Mouse (Mus musculus) testis, adult 2 months (tissue): ENCODE measurements around the gene Zfp605. TPM values are rescaled to one million over a fixed set of nuclear protein-coding genes. Genes with fewer than 3 reads are reported as not detected.

Experiments used
- H3K27ac ChIP-seq: fragments of 200-500 bp; 2 replicates; pipeline ENCODE4 v1.5.1; 2012; ENCODE audit warnings: low read depth, low read length; ENCODE audit not compliant: control insufficient read depth, insufficient read depth
- H3K27me3 ChIP-seq: fragments of 200-500 bp; 2 replicates; pipeline ENCODE4 v1.6.1; 2012; ENCODE audit warnings: mild to moderate bottlenecking, low read length, moderate library complexity; ENCODE audit not compliant: control insufficient read depth, insufficient read depth
- H3K36me3 ChIP-seq: fragments of 200-500 bp; 2 replicates; pipeline ENCODE4 v1.6.1; 2012; ENCODE audit warnings: mild to moderate bottlenecking, low read length; ENCODE audit not compliant: control insufficient read depth, insufficient read depth
- H3K4me1 ChIP-seq: fragments of 200-500 bp; 2 replicates; pipeline ENCODE4 v1.6.1; 2012; ENCODE audit warnings: low read length; ENCODE audit not compliant: control insufficient read depth, insufficient read depth
- H3K4me3 ChIP-seq: fragments of 200-500 bp; 2 replicates; pipeline ENCODE4 v1.5.1; 2012; ENCODE audit warnings: low read depth, mild to moderate bottlenecking, low read length, moderate library complexity, mixed read lengths; ENCODE audit not compliant: control insufficient read depth
- CTCF ChIP-seq: fragments of 200-500 bp; IDR thresholded peaks from 2 replicates; pipeline ENCODE4 v1.5.1; 2012; ENCODE audit warnings: low read depth, mild to moderate bottlenecking, inconsistent platforms, low read length, moderate library complexity; ENCODE audit not compliant: control insufficient read depth, insufficient read depth, insufficient replicate concordance
- POLR2A ChIP-seq: fragments of 200-500 bp; IDR thresholded peaks from 2 replicates; pipeline ENCODE4 v1.6.1; 2012; ENCODE audit warnings: low read depth, mild to moderate bottlenecking, inconsistent platforms, low read length, moderate library complexity; ENCODE audit not compliant: control insufficient read depth
- polyA plus RNA-seq: library from polyadenylated mRNA; depleted of rRNA; stranded (reverse); fragments of >200 nt; gene quantifications from 2 replicates; pipeline ENCODE4 v1.2.3, GENCODE M21; 2012; rRNA removed

Gene Zfp605
- polyA plus RNA-seq, 1 experiment, result 0.25 TPM

DNA sequence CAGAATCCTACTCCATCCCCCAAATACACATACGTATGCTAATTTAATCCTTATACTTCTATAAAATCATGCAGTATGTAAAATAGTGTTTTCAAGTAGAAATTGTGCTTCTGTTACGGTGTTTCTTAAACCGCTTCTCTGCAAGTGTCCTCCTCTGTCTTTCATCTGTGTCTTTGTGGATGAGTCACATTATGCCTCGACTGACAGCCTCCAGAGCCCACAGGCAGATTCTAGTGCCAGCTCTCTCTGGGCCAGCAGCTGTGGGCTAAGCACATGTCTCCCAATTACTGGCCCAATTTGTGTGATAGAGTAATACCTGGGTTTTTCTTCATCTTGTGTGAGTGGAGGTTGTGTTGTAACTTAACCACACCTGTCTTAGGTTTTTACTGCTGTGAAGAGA is 59.5 kb downstream of the Zfp605 start:
- no peak overlapping the region for H3K4me3 ChIP-seq
- H3K4me1 ChIP-seq, result no peaks in the 10 kb centered on the region
- no peaks in the 10 kb centered on the region; the same call in 1 of the 2 replicates for H3K36me3 ChIP-seq
- H3K27me3 ChIP-seq, result no peaks in the 10 kb centered on the region
- no peak overlapping the region for H3K27ac ChIP-seq
- no peak for TF ChIP-seq CTCF
- TF ChIP-seq POLR2A, result no peak

DNA sequence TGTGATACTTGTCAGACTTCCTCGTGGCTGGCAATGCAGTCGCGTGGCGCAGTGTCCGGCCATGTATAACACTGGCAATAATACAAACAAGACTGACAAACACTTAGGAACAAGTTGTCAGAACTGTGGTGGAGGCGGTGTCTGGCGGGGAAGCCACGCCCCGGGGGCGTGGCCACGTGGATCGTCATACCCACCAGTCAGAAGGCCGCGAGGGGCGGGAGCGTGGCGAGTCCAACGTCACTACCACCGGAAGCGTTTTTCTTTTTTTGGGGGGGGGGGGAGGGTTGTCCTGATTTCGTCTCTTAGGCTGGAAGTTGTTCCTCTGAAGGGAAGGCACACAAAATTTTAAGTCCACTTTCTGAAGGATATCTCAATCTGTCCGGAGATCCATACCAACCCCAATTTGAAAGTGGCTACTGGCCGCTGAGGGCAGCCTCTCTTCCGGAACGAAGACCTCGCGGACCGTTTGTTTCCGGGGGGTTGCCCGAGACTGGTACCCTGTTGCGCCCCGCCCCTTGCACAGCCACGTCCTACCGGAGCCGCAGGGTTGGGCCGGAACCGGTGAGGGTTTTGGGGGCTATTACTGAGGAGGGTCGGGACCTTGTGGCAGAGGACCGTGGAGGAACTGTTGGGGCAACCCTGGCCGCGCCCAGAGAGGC is 66.6 kb downstream of the Zfp605 start, which contains the start of gene Golga3:
Gene Golga3 (plus strand): TSS at position 340 of the 659 bp plus-strand sequence.
- Histone ChIP-seq H3K4me1 (no peaks in the 10 kb centered on the region), H3K27ac (peak within 1 kb of the TSS; percentile 90), H3K36me3 (no peaks in the 10 kb centered on the region), H3K27me3 (no peaks in the 10 kb centered on the region), H3K4me3 (peak within 1 kb of the TSS; percentile 98)
- TF ChIP-seq CTCF (no peak), POLR2A (peak; percentile 41)

DNA sequence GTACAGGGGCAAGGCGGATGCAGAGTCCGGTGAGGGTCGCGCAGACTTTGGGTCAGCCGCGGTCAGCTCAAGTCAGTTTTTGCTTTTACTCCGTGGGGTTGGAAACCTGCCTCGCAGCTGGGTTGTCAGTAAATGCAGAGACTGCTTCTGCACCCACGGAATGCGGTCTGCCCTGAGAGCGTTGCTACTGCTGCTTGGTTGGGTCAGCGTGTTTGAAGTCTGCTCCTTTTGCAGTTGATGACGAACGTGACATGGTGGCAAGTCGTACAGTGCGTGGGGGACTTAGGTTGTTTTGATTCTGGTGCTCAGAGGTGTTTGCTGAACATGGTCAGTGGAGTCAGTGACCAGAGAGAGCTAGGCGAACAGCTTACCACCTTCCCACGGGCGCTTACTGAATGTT is 67.1 kb downstream of the Zfp605 start:
- Histone ChIP-seq H3K27ac (peak overlapping the region; percentile 90), H3K4me3 (peak overlapping the region; percentile 98), H3K27me3 (no peaks in the 10 kb centered on the region), H3K4me1 (no peaks in the 10 kb centered on the region), H3K36me3 (no peaks in the 10 kb centered on the region)
- TF ChIP-seq POLR2A (no peak), CTCF (no peak)

DNA sequence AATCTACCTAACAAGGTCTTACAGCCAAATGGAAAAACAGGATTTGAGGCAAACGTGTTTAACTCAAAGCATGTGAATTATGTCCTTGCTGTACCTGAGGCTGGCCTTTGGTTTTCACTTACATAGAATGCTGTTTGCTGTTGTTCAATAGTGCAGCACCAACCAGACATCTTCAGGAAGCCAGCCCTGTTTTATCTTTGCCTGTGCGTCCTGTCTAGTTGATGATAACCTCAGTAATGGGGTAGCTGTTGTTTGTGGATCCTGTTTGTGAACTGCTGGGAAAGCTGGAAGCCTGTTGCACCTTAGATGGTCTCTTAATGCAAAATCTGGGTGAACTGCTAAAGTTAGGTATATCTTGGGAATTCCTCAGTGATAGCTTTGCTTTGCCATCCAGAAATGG is 68.7 kb downstream of the Zfp605 start:
- H3K4me3 ChIP-seq, result no peak overlapping the region
- H3K4me1 ChIP-seq, result no peaks in the 10 kb centered on the region
- TF ChIP-seq POLR2A (no peak), CTCF (no peak)
- no peaks in the 10 kb centered on the region for H3K36me3 ChIP-seq
- H3K27ac ChIP-seq, result no peak overlapping the region
- H3K27me3 ChIP-seq, result no peaks in the 10 kb centered on the region

Other genes starting within 250 kb of the Zfp605 start
- gene Gm15446, start 186.7 kb upstream of the Zfp605 start, polyA plus RNA-seq, result 1.3 and 16.8 TPM in 2 replicates
- 4.4 and 7.7 TPM in 2 replicates for gene Zfp932, start 113.6 kb upstream of the Zfp605 start, polyA plus RNA-seq
- 0.07 and 0.14 TPM in 2 replicates for gene Gm17655, start 37.6 kb upstream of the Zfp605 start, polyA plus RNA-seq
- 0.08 and 0.17 TPM in 2 replicates for gene Gm35315, start 15.7 kb upstream of the Zfp605 start, polyA plus RNA-seq
- gene Plcxd1, start 10.1 kb upstream of the Zfp605 start, polyA plus RNA-seq, result 1.1 and 1.2 TPM in 2 replicates
- 13.9 and 17.4 TPM in 2 replicates for gene Gtpbp6, start 1.9 kb upstream of the Zfp605 start, polyA plus RNA-seq
- 78.5 and 79.3 TPM in 2 replicates for gene Chfr, start 25.8 kb downstream of the Zfp605 start, polyA plus RNA-seq
- 37.4 and 40.8 TPM in 2 replicates for gene Golga3, start 66.6 kb downstream of the Zfp605 start, polyA plus RNA-seq
- 10.1 and 10.6 TPM in 2 replicates for gene Ankle2, start 120.9 kb downstream of the Zfp605 start, polyA plus RNA-seq
- gene Pgam5, start 159.8 kb downstream of the Zfp605 start, polyA plus RNA-seq, result 16.0 and 17.4 TPM in 2 replicates
- 6.4 and 7.6 TPM in 2 replicates for gene Pxmp2, start 176.1 kb downstream of the Zfp605 start, polyA plus RNA-seq
- 36.1 and 37.2 TPM in 2 replicates for gene Pole, start 176.2 kb downstream of the Zfp605 start, polyA plus RNA-seq
- gene P2rx2, start 233.1 kb downstream of the Zfp605 start, polyA plus RNA-seq, result 70.2 and 93.7 TPM in 2 replicates
- gene Lrcol1, start 234.6 kb downstream of the Zfp605 start, polyA plus RNA-seq, result 0.93 and 1.8 TPM in 2 replicates